Mouse (Mus musculus) frontal cortex, postnatal 36 days (tissue): ENCODE results near the gene Dll4.
A peak's percentile ranks its signal among the peaks of the same experiment; 100 is the strongest.

Experiments used
- DNase-seq, 2 experiments: peaks; one replicate each; pipeline ENCODE4 v3.0.0; 2022; ENCODE audit warnings: low spot score in 2 of 2

Dll4 gene

GRCm38 (mm10) chr2:119325568-119326143, at the start of gene Dll4:
Gene Dll4 (plus strand): TSS chr2:119325784.
- no peak for DNase-seq

DNA sequence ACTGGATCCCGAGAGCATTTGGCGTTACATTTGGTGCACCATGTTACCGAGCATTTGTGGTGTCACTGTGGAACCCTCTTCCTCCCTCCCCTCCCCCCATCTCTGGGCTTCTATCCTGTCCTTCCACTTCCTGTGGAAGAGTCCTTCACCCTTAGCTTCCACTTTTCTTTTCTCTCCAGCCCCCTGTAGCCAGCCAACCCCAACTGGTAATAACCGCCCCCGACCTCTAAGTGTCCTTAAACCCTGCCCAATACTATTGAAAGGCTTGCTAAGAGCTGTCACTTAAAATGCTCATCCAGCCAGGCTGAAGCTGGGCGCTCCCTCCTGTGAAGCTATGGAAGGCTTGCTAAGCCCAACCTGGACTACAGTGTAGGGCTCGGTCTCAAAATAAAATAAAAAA, 48.7 kb upstream of the Dll4 start:
- DNase-seq: no peak

- no peak for DNase-seq
Measured at GRCm38 (mm10) chr2:119277810-119278209, 47.8 kb upstream of the Dll4 start.

GRCm38 (mm10) chr2:119281899-119282565, 43.6 kb upstream of the Dll4 start:
- DNase-seq: no peak

GRCm38 (mm10) chr2:119287372-119287771, 38.2 kb upstream of the Dll4 start:
- DNase-seq: no peak

DNA sequence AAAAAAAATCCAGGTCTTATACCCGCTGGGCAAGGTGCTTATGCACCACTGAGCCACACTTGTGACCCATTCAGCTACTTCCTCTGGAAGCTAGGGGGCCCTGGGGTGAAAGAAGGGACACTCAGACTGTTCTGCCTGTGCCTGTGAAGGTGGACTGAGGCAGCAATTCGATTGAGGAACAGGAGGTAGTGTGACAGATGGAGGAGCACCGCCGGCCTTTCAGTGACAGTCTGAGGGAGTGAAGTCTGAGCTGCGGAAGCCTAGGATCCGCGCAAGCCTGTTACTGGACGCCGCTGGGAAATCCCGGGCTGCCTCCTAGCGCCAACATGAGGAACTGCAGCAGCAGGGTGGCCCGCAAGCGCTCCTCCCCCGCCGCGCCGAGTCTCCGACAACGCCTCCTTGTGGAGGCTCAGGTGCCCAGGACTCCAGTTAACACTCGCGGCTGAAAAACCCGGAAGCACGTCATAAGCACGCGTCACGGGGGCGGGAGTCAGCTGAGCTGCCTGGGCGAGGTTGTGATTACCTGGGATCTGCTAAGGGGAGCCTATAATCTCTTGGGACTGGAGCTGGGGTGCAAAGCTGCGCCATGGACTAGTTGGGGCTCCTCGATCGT, 37.2 kb upstream of the Dll4 start, which contains the start of gene Vps18:
Vps18 (plus strand) TSS at position 471 of the 613 bp plus-strand sequence.
- peak; percentile 99 for DNase-seq

- no peak for DNase-seq
Measured at GRCm38 (mm10) chr2:119289014-119289416, 36.6 kb upstream of the Dll4 start.

DNA sequence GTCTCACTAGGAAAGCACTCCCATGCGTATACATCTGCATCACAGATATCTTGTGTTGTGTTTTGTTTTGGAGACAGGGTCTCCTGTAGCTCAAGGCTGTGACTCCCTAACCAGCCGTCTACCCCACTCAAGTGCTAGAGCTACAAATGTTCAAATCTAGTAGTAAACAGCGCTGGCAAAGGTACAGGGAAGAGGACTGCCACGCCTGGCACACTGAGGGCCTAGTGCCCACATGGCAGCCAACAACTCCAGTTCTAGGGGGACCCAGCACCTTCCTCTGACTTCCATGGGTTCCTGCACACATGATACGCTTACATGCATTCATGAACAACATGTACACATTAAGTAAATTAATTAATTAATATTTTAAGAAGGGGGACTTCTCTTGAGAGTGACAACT, 33.3 kb upstream of the Dll4 start:
- DNase-seq: no peak

GRCm38 (mm10) chr2:119292852-119293251, 32.7 kb upstream of the Dll4 start:
- DNase-seq: no peak

DNA sequence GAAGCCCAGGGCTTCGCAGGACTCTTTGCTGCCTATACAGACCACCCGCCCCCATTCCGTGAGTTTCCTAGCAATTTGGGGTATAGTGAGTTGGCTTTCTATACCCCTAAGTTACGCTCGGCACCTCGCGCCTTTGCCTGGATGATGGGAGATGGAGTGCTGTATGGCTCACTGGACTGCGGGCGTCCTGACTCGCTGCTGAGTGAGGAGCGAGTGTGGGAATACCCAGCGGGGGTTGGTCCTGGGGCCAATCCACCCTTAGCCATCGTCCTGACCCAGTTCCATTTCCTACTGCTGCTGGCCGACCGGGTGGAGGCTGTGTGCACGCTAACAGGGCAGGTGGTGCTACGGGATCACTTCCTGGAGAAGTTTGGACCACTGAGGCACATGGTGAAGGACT, 32.3 kb upstream of the Dll4 start:
- no peak for DNase-seq

DNA sequence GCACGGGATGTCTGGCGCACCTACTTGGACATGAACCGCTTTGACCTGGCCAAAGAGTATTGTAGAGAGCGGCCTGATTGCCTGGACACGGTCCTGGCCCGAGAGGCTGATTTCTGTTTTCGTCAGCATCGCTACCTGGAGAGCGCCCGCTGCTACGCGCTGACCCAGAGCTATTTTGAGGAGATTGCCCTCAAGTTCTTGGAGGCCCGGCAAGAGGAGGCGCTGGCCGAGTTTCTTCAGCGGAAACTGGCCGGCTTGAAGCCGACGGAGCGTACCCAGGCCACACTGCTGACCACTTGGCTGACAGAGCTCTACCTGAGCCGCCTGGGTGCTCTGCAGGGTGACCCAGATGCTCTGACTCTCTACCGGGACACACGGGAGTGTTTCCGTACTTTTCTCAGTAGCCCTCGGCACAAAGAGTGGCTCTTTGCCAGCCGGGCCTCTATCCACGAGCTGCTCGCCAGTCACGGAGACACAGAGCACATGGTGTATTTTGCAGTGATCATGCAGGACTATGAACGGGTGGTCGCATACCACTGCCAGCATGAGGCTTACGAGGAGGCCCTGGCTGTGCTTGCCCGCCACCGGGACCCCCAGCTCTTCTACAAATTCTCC, 31.7 kb upstream of the Dll4 start:
- no peak for DNase-seq

DNA sequence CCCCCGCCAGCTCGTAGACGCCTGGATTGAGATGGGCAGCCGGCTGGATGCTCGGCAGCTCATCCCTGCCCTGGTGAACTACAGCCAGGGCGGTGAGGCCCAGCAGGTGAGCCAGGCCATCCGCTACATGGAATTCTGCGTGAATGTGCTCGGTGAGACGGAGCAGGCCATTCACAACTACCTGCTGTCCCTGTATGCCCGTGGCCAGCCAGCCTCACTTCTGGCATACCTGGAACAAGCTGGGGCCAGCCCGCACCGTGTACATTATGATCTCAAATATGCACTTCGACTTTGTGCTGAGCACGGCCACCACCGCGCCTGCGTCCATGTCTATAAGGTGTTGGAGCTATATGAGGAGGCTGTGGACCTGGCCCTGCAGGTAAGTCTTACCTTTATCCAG, 31.2 kb upstream of the Dll4 start:
- DNase-seq: no peak

DNA sequence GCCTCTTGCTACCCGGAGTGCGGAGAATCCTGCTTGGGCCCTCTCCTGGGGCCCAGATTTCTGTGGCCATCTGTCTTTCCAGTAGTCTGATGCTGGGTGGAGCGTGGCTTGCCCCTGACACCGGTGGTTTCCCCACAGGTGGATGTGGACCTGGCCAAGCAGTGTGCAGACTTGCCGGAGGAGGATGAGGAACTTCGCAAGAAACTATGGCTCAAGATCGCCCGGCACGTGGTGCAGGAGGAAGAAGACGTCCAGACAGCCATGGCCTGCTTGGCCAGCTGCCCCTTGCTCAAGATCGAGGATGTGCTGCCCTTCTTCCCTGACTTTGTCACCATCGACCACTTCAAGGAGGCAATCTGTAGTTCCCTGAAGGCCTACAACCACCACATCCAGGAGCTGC, 28.8 kb upstream of the Dll4 start:
- DNase-seq: no peak

DNA sequence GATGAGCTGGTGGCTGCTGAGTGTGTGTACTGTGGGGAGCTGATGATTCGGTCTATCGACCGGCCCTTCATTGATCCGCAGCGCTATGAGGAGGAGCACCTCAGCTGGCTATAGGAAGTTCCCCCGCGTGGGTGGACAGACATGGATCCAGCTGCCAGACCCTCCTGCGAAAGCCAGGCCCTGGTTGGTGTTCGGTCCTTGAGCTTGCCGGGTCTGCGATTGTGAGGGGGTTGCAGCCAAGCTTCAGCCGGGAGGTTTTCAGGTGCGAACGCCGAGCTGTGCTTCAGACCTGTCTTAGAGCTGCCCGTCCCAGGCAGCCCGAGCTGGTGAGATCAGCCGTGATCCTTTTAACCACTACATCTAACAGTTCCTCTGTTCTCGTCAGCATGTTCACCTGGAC, 28.1 kb upstream of the Dll4 start:
- no peak for DNase-seq

DNA sequence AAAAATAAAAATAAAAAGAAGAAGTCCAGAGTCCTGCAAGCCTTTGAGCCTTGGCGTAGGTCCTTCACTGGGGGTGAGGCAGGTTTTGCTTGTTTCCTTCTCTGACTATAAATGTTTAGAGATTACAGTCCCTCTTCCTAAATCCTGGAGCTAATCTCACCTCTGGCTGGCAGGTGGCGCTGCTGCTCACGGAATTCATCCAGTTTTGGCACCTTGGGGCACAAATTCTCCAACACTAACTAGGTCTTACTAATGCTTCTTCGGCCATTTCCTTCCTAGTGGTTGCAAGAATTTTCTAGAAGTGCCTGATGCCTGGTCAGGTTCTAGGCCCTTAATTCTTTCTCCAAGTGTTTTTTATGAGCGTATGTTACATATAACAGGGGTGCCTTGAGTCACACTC, 27.3 kb upstream of the Dll4 start:
- DNase-seq: peak; percentile 38 to 65

DNA sequence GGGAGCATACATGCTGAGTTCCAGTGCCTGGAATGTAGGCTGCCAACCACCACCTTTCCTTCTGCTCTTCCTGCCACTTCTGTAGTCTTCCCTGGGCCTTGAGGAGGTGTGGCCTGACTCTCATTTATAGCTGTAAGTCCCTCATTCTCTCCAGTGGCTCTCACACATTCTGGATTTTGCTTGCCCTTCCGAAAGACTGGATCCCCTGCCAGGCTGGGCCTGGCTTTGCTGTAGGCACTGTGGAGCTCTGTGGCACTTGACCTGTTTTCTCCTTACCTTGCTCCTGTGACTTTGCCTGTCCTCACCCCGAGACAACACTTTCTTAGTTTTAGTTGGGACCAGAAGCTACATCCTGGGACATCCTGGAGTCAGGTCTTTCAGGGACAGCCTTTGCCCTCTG, 26.7 kb upstream of the Dll4 start:
- DNase-seq: no peak

GRCm38 (mm10) chr2:119299981-119300818, 25.4 kb upstream of the Dll4 start:
- DNase-seq: no peak

GRCm38 (mm10) chr2:119300819-119301493, 24.6 kb upstream of the Dll4 start:
- DNase-seq: no peak

DNA sequence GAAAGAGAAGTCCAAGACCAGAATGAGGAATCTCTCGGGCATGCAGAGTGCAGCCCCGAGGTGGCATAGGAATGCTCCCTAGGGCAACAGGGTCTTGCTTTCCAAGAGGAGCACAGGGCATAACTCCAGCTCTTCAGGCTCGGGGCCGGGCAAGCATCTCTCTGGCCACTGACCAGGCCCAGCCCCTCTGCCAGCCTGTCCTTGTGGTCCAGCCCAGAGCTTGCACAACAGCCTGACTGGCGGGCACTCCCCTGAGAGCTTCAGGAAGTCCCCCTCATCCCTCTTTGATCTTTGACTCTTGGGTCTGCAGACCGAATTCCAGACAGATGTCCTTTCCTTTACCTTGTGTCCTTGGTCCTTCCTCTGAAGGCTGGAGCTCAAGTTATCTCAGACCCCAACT, 22.7 kb upstream of the Dll4 start:
- DNase-seq: no peak

DNA sequence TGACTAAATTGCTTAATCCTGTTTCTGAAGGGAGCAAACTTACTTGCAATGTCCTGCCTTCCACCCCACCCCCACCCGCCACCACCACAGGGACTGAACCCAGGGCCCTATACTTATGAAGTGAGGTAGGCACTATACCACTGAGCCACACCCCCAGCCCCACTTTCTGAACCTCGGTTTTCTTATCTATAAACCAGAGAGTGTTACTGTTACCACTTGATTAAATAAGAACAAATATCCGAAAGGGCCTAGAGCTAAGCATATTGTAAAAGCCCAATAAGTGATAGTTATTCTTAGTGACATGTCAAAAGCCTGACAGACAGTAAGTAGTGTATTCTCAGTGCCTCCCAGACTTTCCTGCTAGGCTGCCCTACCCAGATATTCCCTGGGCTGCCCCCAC, 21.2 kb upstream of the Dll4 start:
- DNase-seq: no peak

DNA sequence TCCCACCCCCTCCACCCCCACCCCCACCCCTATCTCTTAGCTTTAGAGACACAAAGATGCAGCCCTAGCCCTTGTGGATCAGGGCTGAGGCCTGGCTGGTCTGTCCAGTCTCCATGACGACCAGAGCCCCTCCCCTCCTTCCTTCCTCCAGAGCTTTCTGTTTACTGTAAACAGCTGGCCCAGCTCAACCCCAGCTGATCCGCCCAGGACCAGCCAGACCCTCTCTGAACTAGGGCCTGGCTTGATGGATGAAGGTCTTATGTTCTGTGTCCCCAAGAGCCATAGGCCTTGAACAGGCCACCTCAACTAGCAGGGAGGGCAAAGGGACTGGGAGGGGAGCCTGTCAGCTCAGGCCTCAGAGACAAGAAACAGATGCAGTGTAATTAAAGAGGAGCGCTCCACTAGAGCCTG, 20.8 kb upstream of the Dll4 start:
- DNase-seq: no peak
